Mouse (Mus musculus) embryonic facial prominence, embryonic 15.5 days (tissue): ENCODE measurements around the gene Ankdd1b. TPM values are rescaled to one million over a fixed set of nuclear protein-coding genes. Genes with fewer than 3 reads are reported as not detected.

Experiments used
- ATAC-seq: fragments of 200-750 bp; cut with Nextera tagmentation; 2 replicates; pipeline ENCODE4 v1.8.0; 2017; ENCODE audit warnings: low read depth, moderate TSS enrichment; ENCODE audit not compliant: insufficient number of reproducible peaks, low FRiP score, low TSS enrichment
- H3K27ac ChIP-seq: fragments of 300-500 bp; sonication (generic); replicated peaks from 2 replicates; pipeline ENCODE4 v1.5.1; 2015; ENCODE audit warnings: mild to moderate bottlenecking, inconsistent platforms
- H3K27me3 ChIP-seq: fragments of 300-500 bp; sonication (generic); 2 replicates; pipeline ENCODE4 v1.6.1; 2015; ENCODE audit warnings: inconsistent platforms
- H3K36me3 ChIP-seq: fragments of 300-500 bp; sonication (generic); 2 replicates; pipeline ENCODE4 v1.6.1; 2015; ENCODE audit warnings: mild to moderate bottlenecking, inconsistent platforms
- H3K4me1 ChIP-seq: fragments of 300-500 bp; sonication (generic); 2 replicates; pipeline ENCODE4 v1.6.1; 2015; ENCODE audit warnings: inconsistent platforms
- H3K4me2 ChIP-seq: fragments of 300-500 bp; sonication (generic); replicated peaks from 2 replicates; pipeline ENCODE4 v1.6.1; 2015; ENCODE audit warnings: mild to moderate bottlenecking, inconsistent platforms
- H3K4me3 ChIP-seq: fragments of 300-500 bp; sonication (generic); replicated peaks from 2 replicates; pipeline ENCODE4 v1.5.1; 2015; ENCODE audit warnings: mild to moderate bottlenecking, inconsistent platforms
- H3K9ac ChIP-seq: fragments of 300-500 bp; sonication (generic); 2 replicates; pipeline ENCODE4 v1.6.1; 2015; ENCODE audit warnings: inconsistent platforms
- H3K9me3 ChIP-seq: fragments of 300-500 bp; sonication (generic); replicated peaks from 2 replicates; pipeline ENCODE4 v1.6.1; 2016; ENCODE audit warnings: inconsistent platforms
- WGBS: fragments of 180-500 bp; shearing (Covaris S2); methylation state at CpG from one replicate; pipeline ENCODE4 v1.1.7; 2015; 5-methylcytosine and 5-hydroxymethylcytosine counted together
- polyA plus RNA-seq: library from polyadenylated mRNA; unstranded; fragments of >200 nt; fragmentation: Nextera tagmentation; extraction: Ambion mirVana; gene quantifications from 2 replicates; pipeline ENCODE4 v1.2.1, GENCODE M21; 2015

Ankdd1b gene
- polyA plus RNA-seq, 1 experiment from 2014 or later, result 0.12 TPM

GRCm38 (mm10) chr13:96432376-96432811 is 38.6 kb downstream of the Ankdd1b start:
- Histone ChIP-seq H3K9ac (no peak overlapping the region), H3K4me1 (peaks cover 18% of the 10 kb centered on the region; the same call in 1 of the 2 replicates), H3K27ac (no peak overlapping the region), H3K9me3 (no peaks in the 10 kb centered on the region), H3K4me2 (no peak overlapping the region), H3K4me3 (no peak overlapping the region), H3K27me3 (no peaks in the 10 kb centered on the region), H3K36me3 (no peaks in the 10 kb centered on the region)
- no peak for ATAC-seq
- WGBS, result 50% methylated on average over 3 of the region's 3 CpGs

GRCm38 (mm10) chr13:96431595-96432156 is 39.3 kb downstream of the Ankdd1b start:
- Histone ChIP-seq H3K9me3 (no peaks in the 10 kb centered on the region), H3K27ac (no peak overlapping the region), H3K9ac (no peak overlapping the region), H3K4me3 (no peak overlapping the region), H3K4me1 (peaks cover 24% of the 10 kb centered on the region), H3K27me3 (no peaks in the 10 kb centered on the region), H3K4me2 (no peak overlapping the region), H3K36me3 (no peaks in the 10 kb centered on the region)
- ATAC-seq, result peak; percentile 75; the same call in 1 of the 2 replicates
- 34% methylated on average over 12 of the region's 12 CpGs for whole genome bisulfite sequencing

DNA sequence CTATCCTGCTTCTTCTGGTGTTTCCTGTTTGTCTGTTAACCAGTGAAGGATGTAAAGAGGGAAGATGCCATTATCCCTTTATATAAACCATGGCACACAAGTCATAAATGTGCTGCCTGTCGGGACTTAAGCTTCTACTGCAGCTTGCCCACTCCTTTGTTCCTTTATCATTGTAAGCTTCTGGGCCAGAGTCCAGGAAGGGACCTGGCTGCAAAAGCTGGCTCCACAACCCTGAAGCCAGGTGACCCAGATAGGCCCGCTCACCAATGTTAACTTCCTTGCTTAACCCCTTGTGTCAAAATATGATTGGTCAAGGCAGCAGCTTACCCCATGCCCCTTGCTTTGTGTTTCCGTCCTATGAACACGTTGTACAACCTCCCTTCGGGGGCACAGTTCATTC is 42.5 kb downstream of the Ankdd1b start:
- H3K27ac ChIP-seq, result no peak overlapping the region
- no peaks in the 10 kb centered on the region for H3K36me3 ChIP-seq
- H3K9me3 ChIP-seq, result no peaks in the 10 kb centered on the region
- no peak for ATAC-seq
- peaks cover 19% of the 10 kb centered on the region; the same call in 1 of the 2 replicates for H3K4me1 ChIP-seq
- WGBS, result 83% methylated on average over 5 of the region's 5 CpGs
- no peak overlapping the region for H3K9ac ChIP-seq
- no peak overlapping the region for H3K4me2 ChIP-seq
- H3K4me3 ChIP-seq, result no peak overlapping the region
- H3K27me3 ChIP-seq, result no peaks in the 10 kb centered on the region

GRCm38 (mm10) chr13:96426044-96426443 is 45.0 kb downstream of the Ankdd1b start:
- Histone ChIP-seq H3K4me2 (no peak overlapping the region), H3K4me3 (no peak overlapping the region), H3K36me3 (no peaks in the 10 kb centered on the region), H3K27me3 (no peaks in the 10 kb centered on the region), H3K9ac (no peak overlapping the region), H3K4me1 (peaks cover 19% of the 10 kb centered on the region; the same call in 1 of the 2 replicates), H3K9me3 (no peaks in the 10 kb centered on the region), H3K27ac (0 out of 2 replicates have a peak overlapping the region, but pooled peaks have one; percentile 34)
- peak; percentile 68; the same call in 1 of the 2 replicates for ATAC-seq
- WGBS, result 34% methylated on average over 3 of the region's 3 CpGs

GRCm38 (mm10) chr13:96424496-96425274 is 46.3 kb downstream of the Ankdd1b start:
- Histone ChIP-seq H3K4me1 (peaks cover 19% of the 10 kb centered on the region; the same call in 1 of the 2 replicates), H3K36me3 (no peaks in the 10 kb centered on the region), H3K4me3 (no peak overlapping the region), H3K27me3 (no peaks in the 10 kb centered on the region), H3K27ac (no peak overlapping the region), H3K9ac (no peak overlapping the region), H3K4me2 (no peak overlapping the region), H3K9me3 (no peaks in the 10 kb centered on the region)
- WGBS, result 89% methylated on average over 12 of the region's 12 CpGs
- ATAC-seq, result no peak

DNA sequence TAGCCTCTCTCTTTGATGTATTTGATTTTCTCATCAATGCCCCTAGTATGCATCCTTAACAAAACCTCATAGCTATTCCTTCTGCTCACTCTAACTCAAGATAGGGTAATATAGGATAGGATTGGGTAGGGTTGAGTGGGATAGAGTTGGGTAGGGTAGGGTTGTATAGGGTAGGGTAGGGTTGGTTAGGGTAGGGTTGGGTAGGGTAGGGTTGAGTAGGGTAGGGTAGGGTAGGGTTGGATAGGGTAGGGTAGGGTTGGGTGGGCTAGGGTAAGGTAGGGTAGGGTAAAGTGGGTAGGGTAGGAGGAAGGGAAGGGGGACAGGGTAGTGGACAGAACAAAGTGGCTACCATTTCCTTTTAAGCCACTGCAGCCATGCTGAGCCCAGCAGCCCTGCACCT is 49.8 kb downstream of the Ankdd1b start:
- H3K27ac ChIP-seq, result no peak overlapping the region
- no peak overlapping the region for H3K9ac ChIP-seq
- H3K27me3 ChIP-seq, result no peaks in the 10 kb centered on the region
- no peak overlapping the region for H3K4me2 ChIP-seq
- H3K36me3 ChIP-seq, result peaks cover 13% of the 10 kb centered on the region; the same call in 1 of the 2 replicates
- H3K4me3 ChIP-seq, result no peak overlapping the region
- no peaks in the 10 kb centered on the region for H3K9me3 ChIP-seq
- H3K4me1 ChIP-seq, result peaks cover 10% of the 10 kb centered on the region; the same call in 1 of the 2 replicates
- ATAC-seq, result no peak

DNA sequence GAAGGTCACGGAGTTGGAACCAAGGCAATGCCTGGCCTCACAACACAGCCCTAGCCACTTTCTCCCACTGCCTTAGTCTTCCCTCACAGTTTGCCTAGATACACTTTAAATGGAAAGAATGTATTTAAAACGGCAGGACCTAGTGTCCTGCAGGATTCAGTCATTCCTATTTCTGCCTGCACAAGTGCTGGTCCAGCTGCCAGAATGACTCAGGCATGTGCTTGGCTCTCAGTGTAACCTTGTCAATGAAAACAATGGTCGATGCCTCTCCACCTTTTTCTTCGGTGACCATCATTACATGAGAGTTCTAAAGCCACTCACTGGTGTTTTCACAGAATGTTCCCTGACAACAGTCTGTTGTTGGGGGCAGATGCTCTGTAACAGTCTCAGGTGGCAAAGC is 52.5 kb downstream of the Ankdd1b start:
- H3K4me1 ChIP-seq, result 0 out of 2 replicates have a peak, but pooled peaks cover 2% of the 10 kb centered on the region
- H3K4me3 ChIP-seq, result no peak overlapping the region
- H3K27ac ChIP-seq, result no peak overlapping the region
- no peaks in the 10 kb centered on the region for H3K27me3 ChIP-seq
- no peak overlapping the region for H3K9ac ChIP-seq
- no peak overlapping the region for H3K4me2 ChIP-seq
- ATAC-seq, result no peak
- H3K36me3 ChIP-seq, result peaks cover 35% of the 10 kb centered on the region
- no peaks in the 10 kb centered on the region for H3K9me3 ChIP-seq
- WGBS, result 90% methylated on average over 4 of the region's 4 CpGs

DNA sequence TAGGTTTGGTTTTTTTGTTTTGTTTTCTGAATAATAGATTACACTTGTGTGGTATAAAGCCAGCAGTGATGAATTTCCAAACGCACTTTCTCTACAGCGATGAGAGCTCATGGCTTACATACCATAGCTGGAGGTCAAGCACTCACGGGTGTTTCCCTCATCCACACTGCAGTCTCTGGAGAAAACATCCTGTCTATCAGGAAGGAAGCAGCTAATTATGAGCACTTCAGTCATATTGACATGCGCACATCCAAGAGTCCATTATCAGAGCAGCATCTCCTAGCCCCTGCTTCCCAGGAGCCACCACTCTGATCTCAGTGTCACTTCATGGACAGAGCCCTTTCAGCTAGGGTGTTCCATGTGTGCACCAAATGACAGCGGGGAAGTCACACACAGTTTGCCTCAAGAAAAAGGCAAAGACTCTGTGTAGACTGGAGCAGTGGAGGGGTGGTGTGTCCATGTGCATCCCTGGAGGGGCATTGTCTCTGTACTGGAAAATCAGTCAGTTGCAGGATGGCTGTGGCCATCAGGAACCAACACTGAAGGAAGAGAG is 53.7 kb downstream of the Ankdd1b start:
- no peak overlapping the region for H3K9ac ChIP-seq
- 0 out of 2 replicates have a peak, but pooled peaks cover 2% of the 10 kb centered on the region for H3K4me1 ChIP-seq
- H3K9me3 ChIP-seq, result no peaks in the 10 kb centered on the region
- no peak for ATAC-seq
- no peak overlapping the region for H3K4me3 ChIP-seq
- H3K36me3 ChIP-seq, result peaks cover 35% of the 10 kb centered on the region
- H3K4me2 ChIP-seq, result no peak overlapping the region
- 57% methylated on average over 5 of the region's 5 CpGs for WGBS
- H3K27me3 ChIP-seq, result no peaks in the 10 kb centered on the region
- H3K27ac ChIP-seq, result no peak overlapping the region

DNA sequence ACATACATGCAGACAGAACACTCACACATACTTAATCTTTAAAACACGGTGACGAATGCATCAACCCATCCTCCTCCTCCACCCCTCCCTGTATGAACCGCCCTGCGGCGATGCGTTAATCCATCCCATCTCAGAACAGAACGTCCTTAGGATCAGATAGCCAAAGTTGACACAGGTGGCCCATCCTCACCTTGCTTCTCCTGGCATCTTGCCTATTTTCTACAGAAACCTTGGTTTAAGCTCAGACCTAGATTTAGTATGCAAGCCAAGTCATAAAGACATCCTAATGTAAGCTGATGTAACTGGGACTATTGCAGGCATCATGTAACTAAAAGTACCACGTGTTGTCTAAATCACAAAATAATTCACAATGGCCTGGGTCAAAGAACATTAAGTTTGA is 54.6 kb downstream of the Ankdd1b start:
- H3K27me3 ChIP-seq, result no peaks in the 10 kb centered on the region
- no peak overlapping the region for H3K4me3 ChIP-seq
- WGBS, result 88% methylated on average over 8 of the region's 8 CpGs
- peaks cover 39% of the 10 kb centered on the region for H3K36me3 ChIP-seq
- no peaks in the 10 kb centered on the region for H3K9me3 ChIP-seq
- H3K4me2 ChIP-seq, result no peak overlapping the region
- H3K4me1 ChIP-seq, result 0 out of 2 replicates have a peak, but pooled peaks cover 2% of the 10 kb centered on the region
- ATAC-seq, result no peak
- no peak overlapping the region for H3K27ac ChIP-seq
- no peak overlapping the region for H3K9ac ChIP-seq

DNA sequence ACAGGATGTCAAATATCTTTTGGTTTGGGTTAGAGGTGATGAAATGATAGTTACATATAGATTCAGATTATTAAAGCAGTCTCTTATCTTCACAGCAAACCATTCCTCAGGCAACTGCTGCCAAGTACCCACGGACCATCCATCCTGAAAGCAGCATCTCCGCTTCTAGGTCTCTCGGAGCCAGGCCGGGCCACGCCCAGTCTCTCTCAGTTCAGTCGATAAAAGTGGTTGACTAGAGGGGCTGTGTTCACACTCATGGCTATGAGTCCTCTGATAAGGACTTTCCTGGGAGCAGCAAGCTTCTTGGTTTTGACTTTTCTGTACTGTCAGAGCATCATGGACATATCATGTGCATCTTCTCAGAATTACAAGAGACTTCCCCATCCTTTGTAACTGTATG is 56.6 kb downstream of the Ankdd1b start:
- WGBS, result 80% methylated on average over 6 of the region's 6 CpGs
- H3K36me3 ChIP-seq, result peaks cover 53% of the 10 kb centered on the region

GRCm38 (mm10) chr13:96408786-96409185 is 62.2 kb downstream of the Ankdd1b start:
- Histone ChIP-seq H3K9me3 (no peaks in the 10 kb centered on the region), H3K9ac (no peak overlapping the region), H3K4me1 (no peaks in the 10 kb centered on the region), H3K27ac (peak overlapping the region; percentile 52), H3K36me3 (peaks cover 46% of the 10 kb centered on the region), H3K27me3 (no peaks in the 10 kb centered on the region), H3K4me3 (no peak overlapping the region), H3K4me2 (no peak overlapping the region)
- peak; percentile 65; the same call in 1 of the 2 replicates for ATAC-seq
- 68% methylated on average over 1 of the region's 1 CpGs for WGBS

More for the DNA sequence above, 56.6 kb downstream of the Ankdd1b start:
- Histone ChIP-seq H3K9ac (no peak overlapping the region), H3K4me1 (0 out of 2 replicates have a peak, but pooled peaks cover 2% of the 10 kb centered on the region), H3K27ac (peak overlapping the region; percentile 60; the same call in 1 of the 2 replicates), H3K9me3 (no peaks in the 10 kb centered on the region), H3K4me2 (no peak overlapping the region), H3K27me3 (no peaks in the 10 kb centered on the region), H3K4me3 (no peak overlapping the region)
- no peak for ATAC-seq
